Comparison of ENCODE assay signal across 8 mouse cellular contexts in genomic region chr9:80332153-80332552, GRCm38 (mm10).
DNase-seq lines count a peak whose midpoint lies in the region; ATAC-seq lines count a peak whose summit lies in the region.

No protein-coding gene starts in this region.

- peak overlapping the region; percentile 24; the same call in 1 of the 2 replicates for H3K4me3 ChIP-seq in limb, embryonic 10.5 days
- peak overlapping the region; percentile 19; the same call in 1 of the 2 replicates for H3K4me3 ChIP-seq in midbrain, embryonic 14.5 days (replicated peaks; ENCODE audit: low read depth, low read length)

- no peaks in the 10 kb centered on the region for H3K36me3 ChIP-seq in limb, embryonic 10.5 days
- no peaks in the 10 kb centered on the region for H3K36me3 ChIP-seq in midbrain, embryonic 14.5 days (ENCODE audit: control insufficient read depth, insufficient read depth, low read length)

- no peaks in the 10 kb centered on the region for H3K9me3 ChIP-seq in limb, embryonic 10.5 days (replicated peaks)
- no peaks in the 10 kb centered on the region for H3K9me3 ChIP-seq in midbrain, embryonic 14.5 days (ENCODE audit: control insufficient read depth, low read length)

- H3K27ac ChIP-seq in limb, embryonic 10.5 days = no peak overlapping the region
- no peak overlapping the region for H3K27ac ChIP-seq in midbrain, embryonic 14.5 days (replicated peaks; ENCODE audit: low read depth, low read length)

- H3K9ac ChIP-seq in midbrain, embryonic 14.5 days (replicated peaks; ENCODE audit: low read length) = no peak overlapping the region

- H3K4me1 ChIP-seq in limb, embryonic 10.5 days = peaks cover 6% of the 10 kb centered on the region
- H3K4me1 ChIP-seq in midbrain, embryonic 14.5 days (ENCODE audit: control insufficient read depth, insufficient read depth, low read length) = peaks cover 2% of the 10 kb centered on the region; the same call in 1 of the 2 replicates

- WGBS in limb, embryonic 10.5 days = 27% methylated on average over 14 of the region's 14 CpGs
- WGBS in midbrain, embryonic 14.5 days = 21% methylated on average over 14 of the region's 14 CpGs

- peak; percentile 42 for DNase-seq in ovary, postnatal 36 days (ENCODE audit: low spot score)
- DNase-seq in ovary, postnatal 14 days (ENCODE audit: low spot score) = no peak
- DNase-seq in cerebellum, postnatal 25 days = peak; percentile 49
- DNase-seq in frontal cortex, postnatal 36 days (ENCODE audit: low spot score in 2 of 2) = peak; percentile 31 to 54
- peak; percentile 28 for DNase-seq in kidney, adult 18-20 months
- DNase-seq in limb, embryonic 10.5 days (ENCODE audit: low spot score) = peak; percentile 63
- DNase-seq in midbrain, embryonic 14.5 days = peak; percentile 88
- DNase-seq in testis, postnatal 14 days (ENCODE audit: low spot score) = peak; percentile 18

- H3K27me3 ChIP-seq in limb, embryonic 10.5 days (ENCODE audit: low read depth, poor library complexity, severe bottlenecking) = peaks cover 3% of the 10 kb centered on the region; the same call in 1 of the 2 replicates
- no peaks in the 10 kb centered on the region for H3K27me3 ChIP-seq in midbrain, embryonic 14.5 days (ENCODE audit: control insufficient read depth, insufficient read depth, low read length)

- ATAC-seq in midbrain, embryonic 14.5 days (ENCODE audit: low FRiP score, low TSS enrichment) = peak; percentile 49; the same call in 1 of the 2 replicates

- peak overlapping the region; percentile 46 for H3K4me2 ChIP-seq in midbrain, embryonic 14.5 days (ENCODE audit: low read length)
